ENCODE assay signal across 12 mouse cellular contexts in the genomic region with DNA sequence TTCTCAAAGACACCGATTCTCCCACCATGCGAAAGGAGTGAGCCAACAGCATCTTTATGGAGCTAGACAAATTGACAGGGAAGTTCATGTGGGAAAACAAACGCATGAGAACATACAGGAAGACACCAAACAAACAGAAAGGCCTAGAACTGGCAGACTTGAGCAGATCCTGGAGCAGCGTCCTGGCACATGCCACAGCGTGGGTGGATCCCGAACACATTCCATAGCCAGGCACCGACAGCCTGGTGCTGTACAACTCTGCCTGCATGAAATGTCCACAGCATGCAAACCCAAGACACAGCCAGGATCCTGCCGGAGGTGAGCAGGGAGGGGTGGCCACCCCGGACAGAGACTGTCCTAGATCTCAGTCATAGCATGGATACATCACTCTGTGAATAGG.
A peak's percentile ranks its signal among the peaks of the same experiment; 100 is the strongest.
DNase-seq lines count a peak whose midpoint lies in the region.
"Had no signal": no experiment of that assay in that cellular context is flagged by ENCODE, and none has a peak within 500 bp of the region (broad histone marks: within the 10 kb centered on the region; RNA-seq: fewer than 3 reads in every experiment).

No protein-coding gene starts in this region.

- DNase-seq in layer of hippocampus, adult 11-12 months (ENCODE audit: low spot score), result peak; percentile 76
- DNase-seq in layer of hippocampus, adult 9-10 months (ENCODE audit: low spot score), result no peak
- peak; percentile 55 for DNase-seq in cerebellum, adult 8-10 months
- DNase-seq in gonadal fat pad, adult 2 months (ENCODE audit: low read depth), result peak; percentile 1
- peak; percentile 30 to 60 for DNase-seq in right cerebral cortex, adult 2 months (ENCODE audit: low spot score in 2 of 2)
- no peak for DNase-seq in kidney, adult 18-20 months
- no peak for DNase-seq in T-cell, adult 2 months (ENCODE audit: low spot score)
- DNase-seq in ovary, postnatal 14 days (ENCODE audit: low spot score), result no peak
- DNase-seq: kidney, postnatal 36 days; liver; lung, postnatal 10 days; thymus, postnatal 4 days had no signal

Comparison
In these comparisons a context has a peak if more than half of its experiments do, and no peak if none do; other contexts are left out.
1. DNase-seq: peak in layer of hippocampus, adult 11-12 months (single experiment), cerebellum, adult 8-10 months (single experiment), gonadal fat pad, adult 2 months (single experiment) and right cerebral cortex, adult 2 months (2 of 2); none in layer of hippocampus, adult 9-10 months (single experiment), kidney, adult 18-20 months (single experiment), T-cell, adult 2 months (single experiment) and ovary, postnatal 14 days (single experiment).